Mouse (Mus musculus) CH12.LX (cell line): ENCODE results near the gene Zfp770.

ENCODE experiments used
- CHD2 ChIP-seq: IDR thresholded peaks from 2 replicates; pipeline ENCODE4 v1.6.1; 2011; ENCODE audit warnings: low read length, improper control_type of control experiment
- CTCF ChIP-seq, 2 experiments: IDR thresholded peaks in 1 of 2; conservative IDR thresholded peaks in 1 of 2; 2 replicates each; pipeline ENCODE4 v1.5.1; 2011 to 2012; ENCODE audit warnings: low read depth in 2 of 2, low read length in 2 of 2, improper control_type of control experiment in 1 of 2, inconsistent platforms in 1 of 2, mild to moderate bottlenecking in 1 of 2, moderate library complexity in 1 of 2
- EP300 ChIP-seq: IDR thresholded peaks from 2 replicates; pipeline ENCODE4 v1.6.1; 2011; ENCODE audit warnings: low read length, improper control_type of control experiment
- MAFK ChIP-seq: IDR thresholded peaks from 2 replicates; pipeline ENCODE4 v1.6.1; 2011; ENCODE audit warnings: low read length, improper control_type of control experiment; ENCODE audit not compliant: insufficient replicate concordance
- MAX ChIP-seq: IDR thresholded peaks from 2 replicates; pipeline ENCODE4 v1.6.1; 2011; ENCODE audit warnings: low read length, improper control_type of control experiment
- PAX5 ChIP-seq: IDR thresholded peaks from 2 replicates; pipeline ENCODE4 v1.6.1; 2012; ENCODE audit warnings: low read length, inconsistent platforms, mixed read lengths
- POLR2A ChIP-seq: IDR thresholded peaks from 2 replicates; pipeline ENCODE4 v1.6.1; 2011; ENCODE audit warnings: low read depth, mild to moderate bottlenecking, improper control_type of control experiment, low read length
- RCOR1 ChIP-seq: conservative IDR thresholded peaks from 2 replicates; pipeline ENCODE4 v1.6.1; 2012; ENCODE audit warnings: low read depth, mild to moderate bottlenecking, inconsistent platforms, low read length, improper control_type of control experiment
- TCF12 ChIP-seq: IDR thresholded peaks from 2 replicates; pipeline ENCODE4 v1.6.1; 2014; ENCODE audit warnings: low read depth, mild to moderate bottlenecking, inconsistent platforms, low read length, improper control_type of control experiment
- USF1 ChIP-seq: IDR thresholded peaks from 2 replicates; pipeline ENCODE4 v1.6.1; 2014; ENCODE audit warnings: low read depth, mild to moderate bottlenecking, inconsistent platforms, low read length, improper control_type of control experiment
- ZC3H11A ChIP-seq: IDR thresholded peaks from 2 replicates; pipeline ENCODE4 v1.6.1; 2012; ENCODE audit warnings: low read depth, mild to moderate bottlenecking, inconsistent platforms, low read length, improper control_type of control experiment
- ZKSCAN1 ChIP-seq: IDR thresholded peaks from 2 replicates; pipeline ENCODE4 v1.6.1; 2012; ENCODE audit warnings: low read depth, inconsistent platforms, low read length, improper control_type of control experiment, borderline replicate concordance
- ZMIZ1 ChIP-seq: IDR thresholded peaks from 2 replicates; pipeline ENCODE4 v1.6.1; 2012; ENCODE audit warnings: low read depth, mild to moderate bottlenecking, inconsistent platforms, low read length, improper control_type of control experiment

DNA sequence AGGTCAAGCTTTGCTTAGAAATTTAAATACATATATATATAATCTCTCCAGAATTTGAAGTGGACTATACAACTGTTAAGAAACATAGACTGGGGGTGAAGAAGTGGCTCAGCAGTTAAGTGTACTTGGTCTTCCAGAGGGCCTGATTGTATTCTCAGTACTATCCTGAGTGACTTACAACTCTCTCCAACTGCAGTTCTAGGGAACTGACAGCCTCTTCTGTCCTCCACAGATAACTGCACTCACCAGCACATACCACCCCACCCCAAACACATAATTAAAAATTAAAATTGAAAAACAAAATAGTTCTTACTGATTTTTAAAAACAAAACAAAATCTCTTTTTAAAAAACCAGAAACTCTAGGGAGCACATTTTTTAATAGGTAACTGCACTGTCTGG, 28.0 kb downstream of the Zfp770 start:
- TF ChIP-seq CTCF (conservative IDR thresholded peaks at IDR 0.05 in 1 of 2, IDR thresholded peaks at IDR 0.05 in 1 of 2; ENCODE audit: low read depth in 2 of 2, low read length in 2 of 2) (no peak), ZMIZ1 (no peak), POLR2A (no peak), RCOR1 (no peak), ZC3H11A (no peak), MAX (no peak), ZKSCAN1 (no peak), PAX5 (no peak), CHD2 (no peak), TCF12 (no peak), EP300 (no peak), MAFK (no peak), USF1 (no peak)
